Mouse (Mus musculus) liver, adult 2 months (tissue): Measurements from ENCODE around the gene Glb1. TPM values are rescaled to one million over a fixed set of nuclear protein-coding genes. Genes with fewer than 3 reads are reported as not detected.
"Not testable (repeated sequence)": the region's sequence is repeated elsewhere in the genome, so short reads cannot be mapped to it uniquely, and the experiment has no call there.

Experiments used
- DNase-seq: peaks from one replicate; pipeline ENCODE4 v3.0.0-alpha.2; 2011; ENCODE audit warnings: low read depth, low spot score; ENCODE audit errors: extremely low read depth
- H3K27ac ChIP-seq: fragments of 200-500 bp; replicated peaks from 2 replicates; pipeline ENCODE4 v1.5.1; 2012; ENCODE audit warnings: low read depth, mild to moderate bottlenecking, control low read depth, inconsistent platforms, low read length; ENCODE audit not compliant: insufficient read depth
- H3K27me3 ChIP-seq: fragments of 200-500 bp; 2 replicates; pipeline ENCODE4 v1.6.1; 2012; ENCODE audit warnings: mild to moderate bottlenecking, moderate library complexity, low read length, inconsistent platforms; ENCODE audit not compliant: control insufficient read depth, insufficient read depth
- H3K36me3 ChIP-seq: fragments of 200-500 bp; 2 replicates; pipeline ENCODE4 v1.6.1; 2012; ENCODE audit warnings: low read length, inconsistent platforms; ENCODE audit not compliant: control insufficient read depth, insufficient read depth
- H3K4me1 ChIP-seq: fragments of 200-500 bp; 2 replicates; pipeline ENCODE4 v1.6.1; 2011; ENCODE audit warnings: low read length; ENCODE audit not compliant: control insufficient read depth, insufficient read depth
- H3K4me3 ChIP-seq: fragments of 200-500 bp; 2 replicates; pipeline ENCODE4 v1.5.1; 2011; ENCODE audit warnings: low read depth, mild to moderate bottlenecking, control low read depth, low read length, moderate library complexity; ENCODE audit not compliant: insufficient read depth
- H3K79me2 ChIP-seq: fragments of 200-500 bp; 2 replicates; pipeline ENCODE4 v1.6.1; 2012; ENCODE audit warnings: inconsistent platforms, mild to moderate bottlenecking, low read length, moderate library complexity; ENCODE audit not compliant: control insufficient read depth, insufficient read depth
- H3K9ac ChIP-seq: fragments of 200-500 bp; 2 replicates; pipeline ENCODE4 v1.6.1; 2012; ENCODE audit warnings: low read depth, mild to moderate bottlenecking, control low read depth, inconsistent platforms, low read length
- CTCF ChIP-seq: fragments of 200-500 bp; IDR thresholded peaks from 2 replicates; pipeline ENCODE4 v1.5.1; 2011; ENCODE audit warnings: low read depth, low read length, control low read depth
- POLR2A ChIP-seq: fragments of 200-500 bp; IDR thresholded peaks from 2 replicates; pipeline ENCODE4 v1.6.1; 2011; ENCODE audit warnings: low read length, control low read depth; ENCODE audit not compliant: insufficient read depth; ENCODE audit errors: extremely low read depth
- WGBS: fragments of 180-500 bp; shearing (Covaris S2); methylation state at CpG from one replicate; pipeline ENCODE4 v1.1.7; 2018; 5-methylcytosine and 5-hydroxymethylcytosine counted together
- polyA plus RNA-seq: library from polyadenylated mRNA; depleted of rRNA; stranded (reverse); fragments of >200 nt; gene quantifications from 2 replicates; pipeline ENCODE4 v1.2.3, GENCODE M21; 2012
- total RNA-seq: library from RNA; depleted of rRNA; stranded (reverse); fragments of >200 nt; gene quantifications from 2 replicates; pipeline ENCODE4 v1.2.3, GENCODE M21; 2014

The Glb1 gene
- total and polyA plus RNA-seq, 2 experiments = 13.2 to 16.7 TPM

DNA sequence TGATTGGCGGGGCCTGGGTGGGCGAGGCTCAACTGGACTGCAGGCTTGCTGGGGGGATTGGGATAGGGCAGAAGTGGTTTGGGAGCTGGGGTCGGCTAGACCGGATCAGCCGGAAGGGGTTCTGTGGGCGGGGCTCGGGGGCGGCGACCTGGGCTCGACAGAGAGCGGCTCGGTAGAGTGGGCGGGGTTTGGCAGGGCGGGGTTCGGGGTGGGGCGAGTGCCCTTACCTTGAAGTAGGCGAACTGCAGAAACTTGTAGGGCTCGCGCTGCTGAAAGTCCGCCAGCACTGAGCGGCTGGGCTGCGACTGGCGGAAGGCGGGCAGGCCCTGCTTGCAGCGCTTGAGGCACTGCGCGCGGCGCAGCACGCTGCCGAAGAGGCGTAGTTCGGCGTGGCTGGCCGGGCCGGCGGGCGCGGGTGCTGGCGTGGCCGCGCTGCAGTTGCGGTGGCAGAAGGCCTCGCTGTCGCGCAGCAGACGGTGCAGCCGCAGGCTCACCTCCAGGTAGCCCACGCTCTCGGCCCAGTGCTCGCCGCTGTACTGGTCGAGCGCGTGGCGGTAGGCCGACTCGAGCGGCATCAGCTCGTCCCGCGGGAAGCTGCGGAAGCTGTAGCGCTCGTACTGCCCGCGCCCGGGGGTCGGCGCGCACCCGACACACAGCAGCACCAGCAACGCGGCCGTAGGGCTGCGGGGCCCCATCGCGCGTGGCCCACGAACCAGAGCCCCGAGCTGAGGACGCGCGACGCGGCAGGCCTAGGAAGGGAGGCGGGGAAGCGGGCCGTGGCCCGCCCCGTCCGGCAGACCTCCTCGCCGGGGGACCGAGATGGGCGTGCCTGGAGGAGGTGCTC is 10.7 kb upstream of the Glb1 start, which contains the start of gene Crtap:
Crtap (minus strand) TSS at position 771 of the 844 bp plus-strand sequence.
- H3K36me3 ChIP-seq = no peaks in the 10 kb centered on the region
- peak within 1 kb of the TSS; percentile 88 for H3K4me3 ChIP-seq
- no peak within 1 kb of the TSS for H3K27ac ChIP-seq
- no peak for DNase-seq
- H3K9ac ChIP-seq = peak within 1 kb of the TSS; percentile 75
- peaks cover 2% of the 10 kb centered on the region; the same call in 1 of the 2 replicates for H3K4me1 ChIP-seq
- no peaks in the 10 kb centered on the region for H3K27me3 ChIP-seq
- WGBS = 3% methylated on average over 95 of the region's 96 CpGs
- no peaks in the 10 kb centered on the region for H3K79me2 ChIP-seq
- no peak for TF ChIP-seq POLR2A
- no peak for TF ChIP-seq CTCF

DNA sequence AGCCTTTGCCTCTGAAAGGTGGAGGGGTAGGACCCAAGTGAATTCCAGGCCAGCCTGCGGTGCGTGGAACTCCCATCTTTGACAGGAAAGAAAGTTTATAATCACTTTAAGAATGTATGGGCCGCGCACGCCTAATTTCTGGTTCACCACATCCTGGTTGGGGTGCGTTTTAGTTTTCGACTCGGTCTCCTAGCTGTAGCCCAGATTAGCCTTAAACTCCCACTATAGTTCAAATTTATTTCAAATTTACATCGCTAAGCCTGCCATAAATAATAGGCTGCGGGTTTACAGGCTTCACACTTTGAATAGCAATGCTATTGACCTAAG is 10.2 kb upstream of the Glb1 start:
- no peak for TF ChIP-seq POLR2A
- TF ChIP-seq CTCF = no peak
- no peak overlapping the region for H3K27ac ChIP-seq
- 7% methylated on average over 10 of the region's 10 CpGs for WGBS

DNA sequence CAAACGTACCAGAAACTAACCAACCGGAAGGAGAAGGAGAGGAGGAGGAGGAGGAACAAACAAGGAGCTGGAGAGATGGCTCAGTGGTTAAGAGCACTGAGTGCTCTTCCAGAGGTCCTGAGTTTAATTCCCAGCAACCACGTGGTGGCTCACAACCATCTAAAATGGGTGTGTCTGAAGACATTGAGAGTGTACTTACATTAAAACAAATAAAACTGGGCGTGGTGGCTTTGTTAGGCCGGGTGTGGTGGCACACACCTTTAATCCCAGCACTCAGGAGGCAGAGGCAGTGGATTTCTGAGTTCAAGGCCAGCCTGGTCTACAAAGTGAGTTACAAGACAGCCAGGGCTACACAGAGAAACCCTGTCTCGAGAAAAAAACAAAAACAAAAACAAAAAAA is 6.7 kb upstream of the Glb1 start:
- WGBS = 72% methylated on average over 6 of the region's 6 CpGs
- H3K36me3 ChIP-seq, DNase-seq, H3K4me3 ChIP-seq, H3K9ac ChIP-seq, H3K27me3 ChIP-seq, H3K79me2 ChIP-seq, H3K27ac ChIP-seq, H3K4me1 ChIP-seq: not testable (repeated sequence)

More for the DNA sequence above, 10.2 kb upstream of the Glb1 start:
- peak overlapping the region; percentile 75 for H3K9ac ChIP-seq
- no peaks in the 10 kb centered on the region for H3K79me2 ChIP-seq
- no peaks in the 10 kb centered on the region for H3K27me3 ChIP-seq
- peak overlapping the region; percentile 88 for H3K4me3 ChIP-seq
- no peak for DNase-seq
- peaks cover 2% of the 10 kb centered on the region; the same call in 1 of the 2 replicates for H3K4me1 ChIP-seq
- H3K36me3 ChIP-seq = no peaks in the 10 kb centered on the region

DNA sequence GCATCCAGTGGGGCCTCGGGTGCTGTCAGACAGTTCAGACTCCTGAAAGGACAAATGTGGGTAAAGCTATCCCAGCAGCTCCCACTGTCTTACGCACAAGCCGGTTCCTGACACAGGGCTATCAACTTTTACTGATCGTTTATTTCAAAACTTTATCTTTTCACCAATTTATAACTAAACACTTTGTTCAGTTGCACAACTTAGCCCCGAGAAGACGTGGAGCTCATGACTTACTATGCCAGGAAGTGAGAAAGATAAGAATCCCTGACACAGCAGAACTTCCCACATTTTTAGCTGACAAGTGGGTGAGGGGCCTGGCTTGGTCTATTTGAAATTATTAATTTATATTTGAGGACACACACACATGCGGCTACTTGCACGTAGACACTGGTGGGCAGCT is 6.2 kb upstream of the Glb1 start:
- DNase-seq = no peak
- H3K36me3 ChIP-seq = no peaks in the 10 kb centered on the region
- 61% methylated on average over 8 of the region's 8 CpGs for WGBS

DNA sequence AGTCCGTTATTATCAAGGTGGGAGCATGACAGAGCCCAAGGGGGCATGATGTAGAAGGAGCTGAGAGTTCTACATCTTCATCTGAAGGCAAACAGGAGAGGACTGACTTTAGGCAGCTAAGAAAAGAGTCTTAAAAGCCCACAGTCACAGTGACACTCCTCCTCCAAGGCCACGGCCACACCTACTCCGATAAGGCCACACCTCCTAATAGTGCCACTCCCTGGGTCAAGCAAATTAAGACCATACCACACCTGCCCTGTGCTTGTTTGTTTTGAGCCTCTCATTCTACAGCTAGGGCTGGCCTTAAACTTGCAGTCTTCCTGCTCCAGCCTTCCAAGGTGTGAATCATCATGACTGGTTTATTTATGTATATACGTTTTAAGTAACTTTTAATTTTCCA is 5.6 kb upstream of the Glb1 start:
- no peak for DNase-seq
- TF ChIP-seq CTCF = no peak
- TF ChIP-seq POLR2A = no peak
- no peak overlapping the region for H3K27ac ChIP-seq
- no peak overlapping the region for H3K9ac ChIP-seq
- H3K4me1 ChIP-seq = peaks cover 2% of the 10 kb centered on the region; the same call in 1 of the 2 replicates
- no peaks in the 10 kb centered on the region for H3K79me2 ChIP-seq
- no peak overlapping the region for H3K4me3 ChIP-seq
- 87% methylated on average over 4 of the region's 4 CpGs for whole genome bisulfite sequencing
- no peaks in the 10 kb centered on the region for H3K36me3 ChIP-seq
- no peaks in the 10 kb centered on the region for H3K27me3 ChIP-seq

More for the DNA sequence above, 6.2 kb upstream of the Glb1 start:
- TF ChIP-seq CTCF (no peak), POLR2A (no peak)
- Histone ChIP-seq H3K4me3 (no peak overlapping the region), H3K27me3 (no peaks in the 10 kb centered on the region), H3K4me1 (peaks cover 2% of the 10 kb centered on the region; the same call in 1 of the 2 replicates), H3K9ac (no peak overlapping the region), H3K27ac (no peak overlapping the region), H3K79me2 (no peaks in the 10 kb centered on the region)

DNA sequence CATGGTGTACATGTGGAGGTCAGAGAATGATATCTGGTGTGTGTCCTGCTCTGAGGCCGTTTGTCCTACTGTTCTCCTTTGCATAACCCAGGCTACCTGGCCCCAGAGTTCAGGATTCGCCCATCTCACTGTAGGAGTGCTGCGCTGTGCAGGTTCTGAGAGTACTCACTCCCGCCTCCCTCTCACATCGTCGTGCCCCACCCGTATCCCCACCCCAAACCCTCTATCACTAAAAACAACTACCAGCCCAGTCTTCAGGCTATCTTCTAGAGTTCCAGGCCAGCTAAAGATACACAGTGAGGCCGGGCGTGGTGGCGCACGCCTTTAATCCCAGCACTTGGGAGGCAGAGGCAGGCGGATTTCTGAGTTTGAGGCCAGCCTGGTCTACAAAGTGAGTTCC is 1.2 kb upstream of the Glb1 start:
- Histone ChIP-seq H3K79me2 (peaks cover 7% of the 10 kb centered on the region; the same call in 1 of the 2 replicates), H3K9ac (no peak overlapping the region), H3K36me3 (no peaks in the 10 kb centered on the region), H3K27ac (no peak overlapping the region), H3K27me3 (no peaks in the 10 kb centered on the region), H3K4me3 (no peak overlapping the region), H3K4me1 (peaks cover 4% of the 10 kb centered on the region)
- no peak for TF ChIP-seq POLR2A
- TF ChIP-seq CTCF = no peak
- 93% methylated on average over 12 of the region's 12 CpGs for WGBS
- DNase-seq = no peak
